Mouse (Mus musculus) retina, postnatal 1 day (tissue): Measurements from ENCODE around the gene BC051665.

ENCODE experiments used
- DNase-seq: peaks from one replicate; pipeline ENCODE4 v3.0.0-alpha.2; 2012

Gene BC051665

GRCm38 (mm10) chr13:60743381-60744077 is 42.6 kb downstream of the BC051665 start:
- DNase-seq: no peak

DNA sequence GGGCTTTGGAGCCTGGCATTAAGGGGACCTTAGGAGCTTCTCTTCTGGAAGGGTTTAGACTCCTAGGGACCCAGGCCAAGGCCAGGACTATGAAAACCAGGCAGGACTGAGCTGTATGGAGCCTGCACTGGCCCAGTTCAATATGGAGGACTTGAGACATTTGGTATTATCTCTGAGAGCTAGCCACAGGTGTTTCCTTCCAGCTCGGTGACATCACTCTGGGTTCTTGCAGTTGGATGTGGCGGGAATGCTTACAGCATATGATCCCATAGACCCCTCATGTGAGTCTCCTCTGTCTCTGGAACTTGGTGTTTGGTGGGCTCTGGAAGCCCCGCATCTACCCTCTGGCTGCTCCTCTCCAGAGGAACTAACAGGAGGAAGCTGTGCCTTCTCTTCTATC is 43.6 kb downstream of the BC051665 start:
- no peak for DNase-seq

- DNase-seq: no peak
Observed at GRCm38 (mm10) chr13:60740248-60740647, 45.9 kb downstream of the BC051665 start.

DNA sequence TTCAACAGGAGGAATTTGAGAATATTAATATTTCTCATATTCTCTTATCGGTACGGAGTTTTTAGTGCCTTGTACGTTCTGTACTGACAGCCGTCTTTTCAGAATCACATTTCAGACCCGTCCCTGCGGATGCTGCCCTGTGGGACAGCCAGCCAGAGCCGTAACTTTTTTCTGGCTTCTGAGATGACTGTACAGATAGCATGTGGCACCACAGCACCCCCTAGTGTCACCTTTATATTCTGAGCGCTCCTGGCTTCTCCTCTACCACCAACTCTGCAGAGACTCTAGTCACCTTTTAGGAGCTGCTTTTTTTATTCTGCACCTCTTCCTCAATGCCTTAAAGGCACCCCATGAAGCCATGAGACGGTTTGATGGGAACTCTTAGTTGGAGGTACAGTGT is 47.7 kb downstream of the BC051665 start:
- peak; percentile 86 for DNase-seq

DNA sequence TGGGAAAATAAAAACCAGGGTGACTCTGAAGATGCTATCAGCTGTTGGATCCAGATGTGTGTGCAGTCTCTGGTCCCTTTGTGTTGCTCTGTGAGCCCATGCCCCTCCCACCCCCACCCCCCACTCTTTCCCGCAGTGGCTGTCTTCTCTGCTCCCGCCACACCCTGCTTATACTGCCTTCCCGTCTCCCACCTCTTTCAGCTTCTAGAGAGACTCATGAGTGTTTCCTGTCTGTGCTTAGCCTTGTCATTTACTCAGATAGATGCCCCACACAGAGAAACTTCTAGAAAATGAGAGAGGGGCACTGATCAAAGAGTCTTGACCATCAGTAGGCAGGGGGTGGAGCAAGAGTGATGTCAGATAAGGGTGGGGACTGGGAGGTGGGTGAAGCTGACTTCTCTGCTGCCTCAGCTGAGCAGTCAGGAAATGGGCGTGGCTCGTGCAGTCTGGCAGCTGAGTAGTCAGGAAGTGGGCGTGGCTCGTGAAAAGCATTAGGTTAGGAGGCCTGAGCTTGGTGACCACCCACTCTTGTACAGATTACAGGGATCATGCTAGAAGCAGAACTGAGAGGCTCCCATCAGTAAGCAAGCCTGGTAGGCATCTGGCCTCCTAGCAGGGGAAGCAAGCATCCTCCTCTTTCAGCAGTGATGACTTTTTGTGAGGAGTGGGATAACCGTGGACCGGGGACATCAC is 48.4 kb downstream of the BC051665 start:
- peak; percentile 78 for DNase-seq

DNA sequence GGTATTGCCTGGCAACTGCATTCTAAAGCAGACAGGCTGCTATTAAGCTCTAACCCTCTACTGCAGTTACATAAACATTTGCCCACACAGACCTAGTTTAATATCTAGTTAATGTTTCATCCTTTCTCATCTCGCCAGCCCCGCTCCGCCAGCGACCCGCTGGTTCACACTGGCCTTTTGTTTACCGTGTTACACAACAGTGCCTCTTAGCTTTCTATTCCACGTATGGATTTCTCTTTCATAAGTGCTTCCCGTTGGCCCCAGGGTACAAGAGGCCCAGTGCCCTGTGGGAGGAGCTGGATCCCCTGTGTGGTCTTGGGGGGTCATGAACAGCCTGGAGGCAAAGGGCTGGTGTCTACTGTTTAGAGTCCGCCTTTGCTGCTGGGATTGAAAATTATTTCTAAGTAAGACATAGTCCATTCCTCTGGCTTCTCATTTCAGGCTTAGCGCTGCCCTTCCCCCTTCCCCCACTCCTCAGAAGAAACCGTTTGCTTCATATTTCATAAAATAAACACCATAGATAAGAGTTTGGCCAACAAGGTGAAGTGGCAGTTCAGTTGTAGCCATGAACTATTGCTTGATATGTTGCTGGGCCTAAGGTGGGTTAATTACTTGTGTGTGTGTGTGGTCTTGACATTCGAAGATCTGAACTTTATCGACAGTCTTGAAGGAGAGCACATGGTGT is 49.6 kb downstream of the BC051665 start:
- peak; percentile 51 for DNase-seq

- no peak for DNase-seq
Observed at GRCm38 (mm10) chr13:60735306-60735705, 50.9 kb downstream of the BC051665 start.
